Mouse (Mus musculus): Measurements from ENCODE around the gene Echs1. TPM values are rescaled to one million over a fixed set of nuclear protein-coding genes. Genes with fewer than 3 reads are reported as not detected.
"Not testable (repeated sequence)": the region's sequence is repeated elsewhere in the genome, so short reads cannot be mapped to it uniquely, and the experiment has no call there.

Echs1 gene
- 100 to 1,000 TPM; 116 to 201 TPM for total RNA-seq (2021)
- long read RNA-seq, experiment 1, transcript Echs1-201 (8 exons, 1,557 nt): major isoform, 292 of 303 reads
- long read RNA-seq, experiment 1, partial matches to known transcripts: 3 of 303 reads
- long read RNA-seq, experiment 1, other reads (novel, unspliced or antisense): 7 of 303 reads
- long read RNA-seq, experiment 2, transcript Echs1-201 (8 exons, 1,557 nt): major isoform, 332 of 340 reads
- long read RNA-seq, experiment 2, partial matches to known transcripts: 5 of 340 reads
- long read RNA-seq, experiment 2, other reads (novel, unspliced or antisense): 3 of 340 reads

- TF ChIP-seq CTCF (IDR thresholded peaks at IDR 0.05): no peak
- Histone ChIP-seq H3K4me3 (peak within 1 kb of the TSS; percentile 91), H3K27ac (peak within 1 kb of the TSS; percentile 97)
- peak; percentile 95 for DNase-seq
- intact Hi-C loops (cut with DNase I): loop anchor here (1.0 to 5.0 kb wide), 2 partner anchors 14 to 79 kb away; partner anchors contain the start of genes Fuom, Tubgcp2 and Zfp511
These were observed at the start of gene Echs1 for GRCm38 (mm10) chr7:140116329-140117054. TSS of gene Echs1 (minus strand) at chr7:140116476.

- no peak for DNase-seq
- no peak for TF ChIP-seq CTCF (IDR thresholded peaks at IDR 0.05)
- Histone ChIP-seq H3K27ac (no peak within 1 kb of the TSS), H3K4me3 (no peak within 1 kb of the TSS)
- intact Hi-C loops (cut with DNase I): no loop called here
These were observed 48.4 kb upstream of the Echs1 start, which contains the start of gene Olfr522 for GRCm38 (mm10) chr7:140164664-140165063. TSS of gene Olfr522 (minus strand) at chr7:140164764.

DNA sequence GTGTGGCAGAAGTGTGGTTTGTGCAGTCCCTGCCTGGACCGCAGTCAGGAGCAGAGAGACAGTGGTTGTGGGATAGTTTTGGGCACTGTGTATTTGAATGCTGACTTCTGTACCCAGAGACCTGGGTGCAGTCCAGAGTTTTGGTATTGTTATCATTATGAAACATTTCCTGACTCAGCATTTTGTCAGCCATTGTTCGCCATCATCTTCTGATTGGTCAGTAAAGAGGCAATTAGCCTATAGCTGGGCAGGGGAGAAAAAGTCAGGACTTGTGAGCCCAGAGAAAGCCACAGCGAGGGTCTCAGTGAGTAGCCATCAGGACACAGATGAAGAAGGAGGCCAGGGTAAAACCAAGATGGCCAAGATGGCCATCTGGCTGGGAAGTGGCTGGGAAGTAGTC is 44.1 kb upstream of the Echs1 start:
- Histone ChIP-seq H3K27ac (no peak overlapping the region), H3K4me3 (no peak overlapping the region)
- DNase-seq: no peak
- intact Hi-C loops (cut with DNase I): no loop called here
- TF ChIP-seq CTCF (IDR thresholded peaks at IDR 0.05): no peak

GRCm38 (mm10) chr7:140154218-140154927 is 38.1 kb upstream of the Echs1 start, which contains the start of gene Sprn:
TSS of gene Sprn (minus strand) at chr7:140154877.
- H3K27ac ChIP-seq: no peak within 1 kb of the TSS
- intact Hi-C loops (cut with DNase I): no loop called here
- peak within 1 kb of the TSS; percentile 53 for H3K4me3 ChIP-seq
- TF ChIP-seq CTCF (IDR thresholded peaks at IDR 0.05): no peak
- DNase-seq: no peak

DNA sequence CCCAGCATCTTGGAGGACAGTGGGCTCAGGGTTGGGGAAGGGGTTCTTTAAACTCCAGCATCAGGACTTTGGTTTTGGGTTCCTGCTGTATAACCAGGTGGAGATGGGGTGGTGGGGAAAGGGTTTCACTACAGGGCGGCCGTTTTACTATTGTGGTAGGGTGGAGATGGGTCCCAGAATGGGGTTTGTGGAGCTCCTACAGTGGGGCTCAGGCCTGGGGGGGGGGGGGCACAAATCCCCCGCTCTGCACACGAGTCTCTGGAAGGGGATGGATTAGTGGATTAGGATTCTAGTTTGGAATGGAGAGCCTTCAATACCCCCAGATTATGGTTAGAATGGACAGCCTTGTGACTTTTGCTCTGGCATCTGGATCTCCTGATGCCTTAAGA is 37.5 kb upstream of the Echs1 start:
- H3K4me3 ChIP-seq: peak overlapping the region; percentile 53
- no peak for DNase-seq
- H3K27ac ChIP-seq: no peak overlapping the region
- no peak for TF ChIP-seq CTCF (IDR thresholded peaks at IDR 0.05)
- intact Hi-C loops (cut with DNase I): no loop called here

GRCm38 (mm10) chr7:140153383-140153782 is 37.1 kb upstream of the Echs1 start:
- TF ChIP-seq CTCF (IDR thresholded peaks at IDR 0.05): no peak
- H3K4me3 ChIP-seq: peak overlapping the region; percentile 53
- H3K27ac ChIP-seq: no peak overlapping the region
- intact Hi-C loops (cut with DNase I): no loop called here
- peak; percentile 41 for DNase-seq

DNA sequence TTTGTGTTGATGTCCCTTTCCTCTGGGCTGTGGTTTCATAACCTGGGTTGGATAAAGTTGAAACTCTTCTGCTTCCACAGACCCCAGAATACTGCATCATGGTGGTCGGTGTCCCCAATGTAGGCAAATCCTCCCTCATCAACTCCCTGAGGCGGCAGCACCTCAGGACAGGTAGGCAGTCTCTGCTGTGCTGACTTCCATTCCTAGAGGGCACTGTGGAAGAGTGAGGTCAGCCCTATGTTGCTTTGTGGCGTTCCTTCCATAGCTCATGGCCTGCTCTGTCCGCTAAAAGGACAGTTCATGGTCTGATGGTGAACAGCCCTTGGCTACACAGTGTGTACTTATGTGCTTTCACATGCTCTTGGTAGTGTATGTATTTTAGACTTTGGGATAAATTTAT is 28.3 kb upstream of the Echs1 start:
- intact Hi-C loops (cut with DNase I): loop anchor here (10.0 kb wide), 1 partner anchor 170 kb away; the partner anchor contains the start of gene 6430531B16Rik
- peak; percentile 47 for TF ChIP-seq CTCF (IDR thresholded peaks at IDR 0.05)
- DNase-seq: no peak
- Histone ChIP-seq H3K27ac (no peak overlapping the region), H3K4me3 (no peak overlapping the region)

DNA sequence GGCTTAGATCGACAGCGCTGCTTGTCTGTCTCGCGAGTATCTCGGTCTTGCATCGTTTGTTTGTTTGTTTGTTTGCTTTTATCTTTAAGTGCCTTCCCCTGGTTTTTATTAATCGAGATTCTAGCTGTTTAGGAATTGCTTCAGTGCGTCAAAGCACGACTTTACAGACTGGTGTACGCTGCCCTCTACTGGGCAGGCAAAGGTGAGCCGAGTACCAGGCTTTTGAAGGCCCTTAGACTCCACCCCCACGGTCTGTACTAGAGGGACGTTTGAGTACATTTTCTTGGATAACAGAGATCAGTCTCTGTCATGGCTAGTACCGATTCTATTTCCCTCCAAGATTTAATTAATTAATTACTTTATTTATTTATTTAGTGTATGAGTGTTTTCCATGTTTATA is 25.1 kb upstream of the Echs1 start:
- intact Hi-C loops (cut with DNase I): loop anchor here (1.0 to 10.0 kb wide), 2 partner anchors 63 to 167 kb away; partner anchors contain the start of gene 6430531B16Rik
- TF ChIP-seq CTCF (IDR thresholded peaks at IDR 0.05): peak; percentile 95
- peak; percentile 77 for DNase-seq
- H3K27ac ChIP-seq: no peak overlapping the region
- H3K4me3 ChIP-seq: no peak overlapping the region

DNA sequence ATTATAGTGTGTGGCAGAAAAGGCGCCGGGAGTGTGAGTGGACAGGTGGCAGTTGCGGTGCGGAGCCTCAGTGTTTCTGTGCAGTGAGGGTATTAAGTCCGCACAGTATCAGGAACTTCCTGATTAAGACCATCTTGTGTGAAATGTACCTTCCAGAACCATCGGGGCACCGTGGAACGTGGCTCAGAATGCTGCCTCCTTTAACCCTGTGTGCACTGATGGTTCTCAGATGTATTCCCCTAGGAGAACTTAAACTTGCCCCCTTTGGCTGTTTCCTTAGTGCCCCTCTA is 21.7 kb upstream of the Echs1 start:
- TF ChIP-seq CTCF (IDR thresholded peaks at IDR 0.05): no peak
- Histone ChIP-seq H3K27ac (peak overlapping the region; percentile 98), H3K4me3 (peak overlapping the region; percentile 97)
- no peak for DNase-seq
- intact Hi-C loops (cut with DNase I): no loop called here

GRCm38 (mm10) chr7:140137135-140138020 is 21.1 kb upstream of the Echs1 start, which contains the start of gene Mtg1:
TSS of gene Mtg1 (plus strand) at chr7:140137564.
- intact Hi-C loops (cut with DNase I): no loop called here

GRCm38 (mm10) chr7:140135106-140135770 is 19.0 kb upstream of the Echs1 start:
- TF ChIP-seq CTCF (IDR thresholded peaks at IDR 0.05): no peak
- intact Hi-C loops (cut with DNase I): no loop called here
- no peak overlapping the region for H3K4me3 ChIP-seq
- no peak overlapping the region for H3K27ac ChIP-seq
- DNase-seq: no peak

More at GRCm38 (mm10) chr7:140137135-140138020, 21.1 kb upstream of the Echs1 start, which contains the start of gene Mtg1:
- H3K27ac ChIP-seq: peak within 1 kb of the TSS; percentile 98
- no peak for TF ChIP-seq CTCF (IDR thresholded peaks at IDR 0.05)
- DNase-seq: peak; percentile 98
- H3K4me3 ChIP-seq: peak within 1 kb of the TSS; percentile 97

- DNase-seq; intact Hi-C loops (cut with DNase I); H3K4me3 ChIP-seq; H3K27ac ChIP-seq: not testable (repeated sequence)
These were observed 17.8 kb upstream of the Echs1 start for GRCm38 (mm10) chr7:140134033-140134432.

DNA sequence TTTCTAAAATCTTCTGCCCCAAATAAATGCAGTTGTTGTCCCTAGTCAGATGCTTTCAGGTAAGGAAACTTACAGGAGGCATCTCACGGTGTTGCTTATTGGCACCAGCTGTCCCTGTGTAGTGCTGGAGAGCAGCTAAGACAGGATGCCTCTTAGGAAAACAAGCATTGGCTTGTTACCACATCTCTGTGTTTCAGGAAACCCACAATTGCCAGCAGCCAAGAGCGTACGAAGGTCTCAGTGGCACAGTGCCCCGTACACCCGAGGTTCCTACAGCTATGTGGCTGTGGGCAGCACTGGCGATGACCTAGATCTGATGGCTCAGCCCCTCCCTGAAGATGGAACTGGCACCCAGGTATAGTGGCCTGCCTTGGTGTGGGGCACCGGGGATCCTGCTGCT is 15.9 kb upstream of the Echs1 start:
- H3K27ac ChIP-seq; DNase-seq; H3K4me3 ChIP-seq; intact Hi-C loops (cut with DNase I): not testable (repeated sequence)
